Mouse (Mus musculus) kidney, embryonic 14.5 days (tissue): ENCODE data around the gene Cryzl1. TPM values are rescaled to one million over a fixed set of nuclear protein-coding genes. Genes with fewer than 3 reads are reported as not detected.

Experiments
- ATAC-seq: fragments of 200-750 bp; cut with Nextera tagmentation; 2 replicates; pipeline ENCODE4 v1.8.0; 2017; ENCODE audit warnings: moderate number of reproducible peaks, mild to moderate bottlenecking, moderate TSS enrichment, moderate library complexity; ENCODE audit not compliant: low FRiP score, low TSS enrichment
- H3K27ac ChIP-seq: fragments of 300-500 bp; sonication (generic); 2 replicates; pipeline ENCODE4 v1.5.1; 2014; ENCODE audit warnings: low read depth, mild to moderate bottlenecking, low read length, moderate library complexity, mixed read lengths
- H3K27me3 ChIP-seq: fragments of 300-500 bp; sonication (generic); 2 replicates; pipeline ENCODE4 v1.6.1; 2014; ENCODE audit warnings: mild to moderate bottlenecking, low read length; ENCODE audit not compliant: control insufficient read depth, insufficient read depth
- H3K36me3 ChIP-seq: fragments of 300-500 bp; sonication (generic); 2 replicates; pipeline ENCODE4 v1.6.1; 2014; ENCODE audit warnings: low read length, mixed read lengths; ENCODE audit not compliant: control insufficient read depth, insufficient read depth
- H3K4me1 ChIP-seq: fragments of 300-500 bp; sonication (generic); 2 replicates; pipeline ENCODE4 v1.6.1; 2014; ENCODE audit warnings: low read length, mixed read lengths; ENCODE audit not compliant: control insufficient read depth, insufficient read depth
- H3K4me2 ChIP-seq: fragments of 300-500 bp; sonication (generic); replicated peaks from 2 replicates; pipeline ENCODE4 v1.6.1; 2014; ENCODE audit warnings: low read depth, mild to moderate bottlenecking, low read length
- H3K4me3 ChIP-seq: fragments of 300-500 bp; sonication (generic); 2 replicates; pipeline ENCODE4 v1.5.1; 2014; ENCODE audit warnings: mild to moderate bottlenecking, low read length
- H3K9ac ChIP-seq: fragments of 300-500 bp; sonication (generic); 2 replicates; pipeline ENCODE4 v1.6.1; 2014; ENCODE audit warnings: low read depth, mild to moderate bottlenecking, low read length, moderate library complexity
- H3K9me3 ChIP-seq: fragments of 300-500 bp; sonication (generic); 2 replicates; pipeline ENCODE4 v1.6.1; 2016; ENCODE audit warnings: low read length; ENCODE audit not compliant: control insufficient read depth
- WGBS: fragments of 180-500 bp; shearing (Covaris S2); extraction: QIAGEN DNeasy Blood & Tissue Kit; methylation state at CpG from one replicate; pipeline ENCODE4 v1.1.7; 2014; 5-methylcytosine and 5-hydroxymethylcytosine counted together
- polyA plus RNA-seq: library from polyadenylated mRNA; unstranded; fragments of >200 nt; fragmentation: Nextera tagmentation; extraction: Ambion mirVana; gene quantifications from 2 replicates; pipeline ENCODE4 v1.2.1, GENCODE M21; 2014

The Cryzl1 gene
- polyA plus RNA-seq, 1 experiment from 2014 or later = 77.3 TPM

DNA sequence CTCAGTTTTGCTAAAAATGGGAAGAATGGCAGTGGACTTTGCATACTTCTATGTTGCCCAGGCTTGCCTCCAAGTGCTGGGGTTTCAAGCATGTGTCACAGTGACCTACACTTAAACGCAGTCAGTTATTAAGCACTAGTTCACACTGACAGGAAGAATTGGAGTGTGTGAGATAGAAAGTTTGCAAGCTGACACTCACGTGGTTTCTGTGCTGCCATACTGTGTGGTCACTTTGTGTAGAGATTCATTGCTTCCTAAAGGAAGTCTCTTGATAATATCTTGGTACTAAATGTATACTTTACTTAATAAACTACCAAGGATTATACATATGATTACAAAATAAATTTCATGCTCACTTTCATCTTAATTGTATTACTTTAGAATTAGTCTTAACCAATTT, 4.0 kb upstream of the Cryzl1 start:
- Histone ChIP-seq H3K4me2 (no peak overlapping the region), H3K27me3 (no peaks in the 10 kb centered on the region), H3K36me3 (no peaks in the 10 kb centered on the region), H3K9me3 (no peaks in the 10 kb centered on the region), H3K27ac (no peak overlapping the region), H3K9ac (no peak overlapping the region), H3K4me3 (no peak overlapping the region), H3K4me1 (peaks cover 9% of the 10 kb centered on the region; the same call in 1 of the 2 replicates)
- WGBS = 64% methylated on average over 2 of the region's 2 CpGs
- no peak for ATAC-seq

DNA sequence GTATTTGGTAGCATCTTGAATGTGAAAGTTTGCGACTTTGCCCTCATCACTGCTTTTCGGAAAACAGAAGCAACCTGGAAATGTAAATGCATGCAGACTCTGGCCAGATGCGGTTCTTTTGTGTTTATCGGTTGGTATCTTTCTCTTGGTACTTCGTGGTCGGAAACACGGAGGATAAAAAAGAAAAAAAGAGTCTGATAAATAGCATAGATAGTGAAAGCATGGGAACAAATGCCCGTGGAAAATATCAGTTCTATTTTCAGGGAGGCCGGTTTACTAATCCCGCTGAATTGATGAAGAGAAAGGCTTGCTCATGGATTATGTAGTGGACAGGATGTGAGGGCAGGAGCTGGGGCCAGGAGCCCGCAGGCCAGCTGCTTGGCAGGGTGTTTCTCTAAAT, 1.7 kb upstream of the Cryzl1 start:
- 1% methylated on average over 11 of the region's 11 CpGs for WGBS
- H3K27ac ChIP-seq = no peak overlapping the region

DNA sequence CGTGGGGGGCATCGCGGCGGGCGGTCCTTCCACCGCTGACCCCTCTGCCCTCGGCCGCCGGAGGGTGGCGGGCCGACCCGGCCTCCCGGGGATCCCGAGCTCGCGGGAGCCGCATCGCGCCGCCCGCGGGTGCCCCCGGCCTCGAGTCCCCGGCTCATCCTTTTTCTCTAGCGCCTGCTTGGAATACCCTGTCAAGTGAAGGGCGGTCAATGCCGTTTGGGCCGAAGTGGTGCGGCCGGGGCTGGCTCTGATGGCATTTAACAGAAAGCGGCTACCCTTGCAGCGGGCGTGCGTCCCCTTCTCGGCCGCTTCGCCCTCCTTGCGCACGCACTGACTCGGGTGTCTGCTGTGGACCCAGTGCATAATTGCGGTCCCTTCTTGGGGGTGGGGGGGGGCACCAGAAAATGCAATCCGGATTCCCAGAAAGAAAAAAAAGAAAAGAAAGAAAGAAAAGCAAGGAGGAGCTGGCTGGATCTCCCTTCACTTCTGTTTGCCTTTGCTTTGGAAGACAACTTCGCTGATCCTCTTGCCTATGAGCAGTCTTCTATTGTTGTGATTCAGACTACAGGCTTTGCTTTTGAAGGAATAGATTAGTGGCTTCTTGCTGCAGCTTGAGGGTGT, 1.2 kb upstream of the Cryzl1 start:
- H3K36me3 ChIP-seq = no peaks in the 10 kb centered on the region
- WGBS = under 1% methylated on average over 43 of the region's 44 CpGs
- peak overlapping the region; percentile 88 for H3K27ac ChIP-seq
- no peaks in the 10 kb centered on the region for H3K9me3 ChIP-seq
- peak overlapping the region; percentile 93 for H3K9ac ChIP-seq
- peak; percentile 3; the same call in 1 of the 2 replicates for ATAC-seq
- peak overlapping the region; percentile 54 for H3K4me2 ChIP-seq
- H3K4me3 ChIP-seq = peak overlapping the region; percentile 86
- no peaks in the 10 kb centered on the region for H3K27me3 ChIP-seq
- H3K4me1 ChIP-seq = peaks cover 14% of the 10 kb centered on the region

More for the DNA sequence above, 1.7 kb upstream of the Cryzl1 start:
- H3K9me3 ChIP-seq = no peaks in the 10 kb centered on the region
- H3K4me1 ChIP-seq = peaks cover 14% of the 10 kb centered on the region
- peak overlapping the region; percentile 93 for H3K9ac ChIP-seq
- no peaks in the 10 kb centered on the region for H3K36me3 ChIP-seq
- H3K27me3 ChIP-seq = no peaks in the 10 kb centered on the region
- ATAC-seq = no peak
- peak overlapping the region; percentile 86 for H3K4me3 ChIP-seq
- H3K4me2 ChIP-seq = peak overlapping the region; percentile 54

DNA sequence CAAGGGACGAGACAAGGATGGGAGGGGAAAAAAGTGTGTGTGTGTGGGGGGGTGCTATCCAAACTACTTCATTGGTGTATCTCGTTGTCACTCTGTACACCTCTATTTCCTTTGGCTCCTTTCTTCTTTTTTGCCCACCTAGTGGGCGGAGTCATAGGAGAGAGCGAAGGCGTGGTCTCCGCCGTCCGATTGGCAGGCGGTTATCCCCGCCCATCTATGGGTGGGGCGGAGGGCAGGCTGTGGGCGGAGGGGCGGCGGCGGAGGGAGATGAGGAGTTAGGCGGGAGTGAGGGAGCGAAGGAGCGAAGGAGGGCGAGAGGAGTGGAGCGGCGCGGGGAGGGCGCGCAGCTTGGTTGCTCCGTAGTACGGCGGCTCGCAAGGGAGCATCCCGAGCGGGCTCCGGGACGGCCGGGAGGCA, 299 bp upstream of the Cryzl1 start, which contains the start of gene Itsn1:
Gene Itsn1 (plus strand): TSS at position 216 of the 417 bp plus-strand sequence.
- H3K4me1 ChIP-seq = peaks cover 10% of the 10 kb centered on the region
- peak within 1 kb of the TSS; percentile 88 for H3K27ac ChIP-seq
- no peaks in the 10 kb centered on the region for H3K9me3 ChIP-seq
- H3K4me2 ChIP-seq = peak within 1 kb of the TSS; percentile 74
- ATAC-seq = peak; percentile 93
- no peaks in the 10 kb centered on the region for H3K27me3 ChIP-seq
- H3K4me3 ChIP-seq = peak within 1 kb of the TSS; percentile 86
- H3K9ac ChIP-seq = peak within 1 kb of the TSS; percentile 93
- under 1% methylated on average over 33 of the region's 33 CpGs for WGBS
- H3K36me3 ChIP-seq = no peaks in the 10 kb centered on the region

DNA sequence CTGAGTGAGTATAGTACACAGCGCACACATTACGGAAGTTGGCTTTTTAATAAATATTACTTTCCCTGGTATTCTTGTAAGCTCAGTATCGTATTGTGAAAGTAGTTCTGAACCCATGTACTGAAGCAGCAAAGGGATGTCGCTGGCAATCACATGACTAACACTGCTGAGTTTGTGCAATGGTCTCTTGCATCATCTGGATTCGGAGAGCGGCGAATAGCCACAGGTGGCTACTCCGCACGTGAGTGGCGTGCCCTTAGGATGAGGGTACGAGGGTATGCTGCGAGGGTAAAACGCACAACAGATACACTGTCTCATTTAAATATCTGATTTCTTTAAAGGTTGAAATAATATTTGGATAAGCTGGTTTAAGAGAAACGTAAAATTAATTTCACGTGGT, 1.3 kb downstream of the Cryzl1 start:
- peaks cover 10% of the 10 kb centered on the region for H3K4me1 ChIP-seq
- peak overlapping the region; percentile 60; the same call in 1 of the 2 replicates for H3K9ac ChIP-seq

DNA sequence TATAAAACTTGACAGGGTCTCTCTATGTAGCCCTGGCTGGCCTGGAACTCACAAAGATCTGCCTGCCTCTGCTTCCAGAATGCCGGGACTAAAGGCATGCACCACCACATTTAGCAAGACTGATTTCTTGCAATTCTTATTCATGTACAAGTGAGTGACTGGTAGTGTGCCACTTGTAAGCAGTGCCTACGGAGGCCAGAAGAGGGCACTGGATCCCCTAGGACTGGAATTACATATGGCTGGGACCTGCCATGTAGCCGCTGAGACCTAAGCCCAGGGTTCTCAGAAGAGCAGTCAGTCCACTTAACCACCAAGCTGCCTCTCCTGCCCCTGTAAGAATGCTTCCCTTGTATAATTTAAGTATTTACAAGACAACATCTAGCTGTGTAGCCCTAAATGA, 4.5 kb downstream of the Cryzl1 start:
- Histone ChIP-seq H3K9me3 (no peaks in the 10 kb centered on the region), H3K4me2 (no peak overlapping the region), H3K4me1 (peaks cover 10% of the 10 kb centered on the region), H3K27ac (no peak overlapping the region), H3K9ac (no peak overlapping the region), H3K4me3 (no peak overlapping the region), H3K27me3 (no peaks in the 10 kb centered on the region), H3K36me3 (no peaks in the 10 kb centered on the region)
- no peak for ATAC-seq
- WGBS = 61% methylated on average over 3 of the region's 3 CpGs

More for the DNA sequence above, 1.3 kb downstream of the Cryzl1 start:
- WGBS = 84% methylated on average over 15 of the region's 15 CpGs
- ATAC-seq = no peak
- Histone ChIP-seq H3K4me2 (peak overlapping the region; percentile 74), H3K27me3 (no peaks in the 10 kb centered on the region), H3K9me3 (no peaks in the 10 kb centered on the region), H3K36me3 (no peaks in the 10 kb centered on the region), H3K27ac (peak overlapping the region; percentile 11; the same call in 1 of the 2 replicates), H3K4me3 (peak overlapping the region; percentile 86)

DNA sequence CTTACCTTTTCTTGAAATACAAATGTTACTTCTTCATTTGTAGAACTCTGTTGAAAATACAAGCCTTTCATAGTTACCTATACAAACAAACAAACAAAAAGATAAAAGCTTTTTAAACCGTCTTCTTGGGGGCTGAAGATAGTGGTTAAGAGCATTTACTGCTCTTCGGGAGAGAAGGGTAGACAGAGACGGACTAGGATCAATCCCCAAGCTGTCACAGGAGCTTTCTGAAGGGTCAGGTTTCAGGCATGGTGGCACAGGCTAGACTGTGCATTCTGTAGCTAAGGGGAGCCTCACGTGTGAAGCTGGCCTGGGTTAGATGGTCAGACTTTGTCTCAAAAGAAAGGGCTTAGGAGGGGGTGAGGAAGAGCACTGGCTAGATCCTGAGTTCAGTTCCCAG, 11.4 kb downstream of the Cryzl1 start:
- Histone ChIP-seq H3K4me2 (no peak overlapping the region), H3K9ac (no peak overlapping the region), H3K27me3 (no peaks in the 10 kb centered on the region), H3K4me1 (no peaks in the 10 kb centered on the region), H3K36me3 (peaks cover 14% of the 10 kb centered on the region; the same call in 1 of the 2 replicates), H3K9me3 (no peaks in the 10 kb centered on the region), H3K27ac (no peak overlapping the region), H3K4me3 (no peak overlapping the region)
- 84% methylated on average over 4 of the region's 4 CpGs for whole genome bisulfite sequencing
- ATAC-seq = no peak

DNA sequence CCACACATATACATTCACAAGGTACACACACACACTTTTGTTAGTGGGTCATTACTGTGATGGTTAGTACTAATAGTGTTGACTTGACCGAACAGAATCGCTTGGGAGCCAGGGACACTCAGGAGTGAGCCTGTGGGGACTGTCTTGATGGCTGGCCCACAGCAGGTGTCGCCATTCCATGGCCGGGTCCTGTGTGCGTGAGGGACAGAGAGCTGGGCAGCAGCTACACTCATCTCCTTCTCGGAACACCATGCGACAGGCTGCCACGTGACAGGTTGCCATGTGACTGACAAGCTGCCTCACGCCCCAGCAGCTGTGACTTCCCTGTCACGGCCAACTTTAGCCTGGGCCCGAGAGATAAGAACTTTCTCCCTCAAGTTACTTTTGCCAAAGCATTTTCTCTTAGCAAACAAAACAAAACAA, 11.8 kb downstream of the Cryzl1 start:
- no peak for ATAC-seq

DNA sequence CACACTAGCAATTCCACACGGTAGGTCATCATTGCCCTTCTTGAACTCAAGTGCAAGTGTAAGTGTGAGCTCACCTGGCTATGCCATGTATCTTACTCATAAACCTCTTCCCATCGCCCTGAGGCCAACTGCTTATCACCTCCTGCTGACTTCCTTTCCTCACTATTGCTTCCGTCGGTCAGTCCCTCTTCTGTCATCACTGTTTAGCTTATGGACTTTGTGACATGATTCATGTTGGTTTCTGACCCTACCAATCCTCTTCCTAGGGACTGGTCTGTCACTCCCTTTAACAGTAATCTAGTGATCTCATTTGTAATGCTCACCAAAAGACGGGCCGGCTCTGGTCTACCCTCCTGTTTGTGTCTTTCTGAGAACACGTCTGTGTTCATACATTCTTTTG, 18.5 kb downstream of the Cryzl1 start:
- ATAC-seq = no peak
- Histone ChIP-seq H3K4me3 (no peak overlapping the region), H3K36me3 (peaks cover 46% of the 10 kb centered on the region), H3K27me3 (no peaks in the 10 kb centered on the region), H3K4me1 (no peaks in the 10 kb centered on the region), H3K9me3 (no peaks in the 10 kb centered on the region), H3K4me2 (no peak overlapping the region), H3K27ac (no peak overlapping the region), H3K9ac (no peak overlapping the region)
- 83% methylated on average over 7 of the region's 7 CpGs for WGBS

More for the DNA sequence above, 11.8 kb downstream of the Cryzl1 start:
- H3K9me3 ChIP-seq = no peaks in the 10 kb centered on the region
- no peak overlapping the region for H3K27ac ChIP-seq
- no peak overlapping the region for H3K4me2 ChIP-seq
- no peak overlapping the region for H3K9ac ChIP-seq
- 87% methylated on average over 11 of the region's 11 CpGs for WGBS
- H3K27me3 ChIP-seq = no peaks in the 10 kb centered on the region
- no peak overlapping the region for H3K4me3 ChIP-seq
- no peaks in the 10 kb centered on the region for H3K4me1 ChIP-seq
- H3K36me3 ChIP-seq = peaks cover 14% of the 10 kb centered on the region; the same call in 1 of the 2 replicates
